Mouse (Mus musculus) E14TG2a.4 (cell line): ENCODE measurements around the gene Col6a4.

Experiments
- H3K27me3 ChIP-seq: 2 replicates; pipeline ENCODE4 v1.6.1; 2014; ENCODE audit warnings: low read length, control low read depth; ENCODE audit not compliant: insufficient read depth
- H3K36me3 ChIP-seq: 2 replicates; pipeline ENCODE4 v1.6.1; 2014; ENCODE audit warnings: low read length, control low read depth; ENCODE audit not compliant: insufficient read depth
- H3K4me1 ChIP-seq: replicated peaks from 2 replicates; pipeline ENCODE4 v1.6.1; 2014; ENCODE audit warnings: low read depth, low read length, control low read depth
- H3K4me3 ChIP-seq: replicated peaks from 2 replicates; pipeline ENCODE4 v1.5.1; 2014; ENCODE audit warnings: mild to moderate bottlenecking, low read length
- H3K9me3 ChIP-seq: 2 replicates; pipeline ENCODE4 v1.6.1; 2014; ENCODE audit warnings: low read length, control low read depth
- CTCF ChIP-seq: conservative IDR thresholded peaks from 2 replicates; pipeline ENCODE4 v1.5.1; 2014; ENCODE audit warnings: low read length
- NANOG ChIP-seq: IDR thresholded peaks from 2 replicates; pipeline ENCODE4 v1.6.1; 2014; ENCODE audit warnings: borderline replicate concordance, low read length, mixed read lengths
- POU5F1 ChIP-seq: IDR thresholded peaks from 2 replicates; pipeline ENCODE4 v1.6.1; 2014; ENCODE audit warnings: low read length, borderline replicate concordance

Gene Col6a4

GRCm38 (mm10) chr9:105970901-105971300 lies 125.7 kb downstream of the Col6a4 start:
- Histone ChIP-seq H3K36me3 (no peaks in the 10 kb centered on the region), H3K4me3 (0 out of 2 replicates have a peak overlapping the region, but pooled peaks have one; percentile 10), H3K27me3 (no peaks in the 10 kb centered on the region), H3K9me3 (peaks cover 5% of the 10 kb centered on the region), H3K4me1 (peaks cover 47% of the 10 kb centered on the region)
- TF ChIP-seq CTCF (no peak), NANOG (no peak), POU5F1 (no peak)

GRCm38 (mm10) chr9:105967976-105968375 lies 128.6 kb downstream of the Col6a4 start:
- Histone ChIP-seq H3K9me3 (peaks cover 23% of the 10 kb centered on the region), H3K4me1 (peaks cover 44% of the 10 kb centered on the region), H3K36me3 (no peaks in the 10 kb centered on the region), H3K27me3 (no peaks in the 10 kb centered on the region), H3K4me3 (no peak overlapping the region)
- TF ChIP-seq POU5F1 (no peak), CTCF (no peak), NANOG (no peak)

GRCm38 (mm10) chr9:105960533-105960932 lies 136.1 kb downstream of the Col6a4 start, which contains the start of gene Col6a5:
Gene Col6a5 (minus strand): TSS chr9:105960643.
- no peaks in the 10 kb centered on the region for H3K4me1 ChIP-seq
- no peaks in the 10 kb centered on the region for H3K36me3 ChIP-seq
- H3K27me3 ChIP-seq, result no peaks in the 10 kb centered on the region
- H3K4me3 ChIP-seq, result 0 out of 2 replicates have a peak within 1 kb of the TSS, but pooled peaks have one; percentile 7
- H3K9me3 ChIP-seq, result peaks cover 55% of the 10 kb centered on the region
- TF ChIP-seq NANOG (no peak), CTCF (no peak), POU5F1 (no peak)

GRCm38 (mm10) chr9:105959116-105959515 lies 137.5 kb downstream of the Col6a4 start:
- H3K4me1 ChIP-seq, result no peaks in the 10 kb centered on the region
- no peaks in the 10 kb centered on the region for H3K27me3 ChIP-seq
- TF ChIP-seq NANOG (no peak), POU5F1 (no peak), CTCF (no peak)
- H3K4me3 ChIP-seq, result no peak overlapping the region
- H3K9me3 ChIP-seq, result peaks cover 43% of the 10 kb centered on the region
- H3K36me3 ChIP-seq, result no peaks in the 10 kb centered on the region

- Histone ChIP-seq H3K4me1 (no peaks in the 10 kb centered on the region), H3K36me3 (no peaks in the 10 kb centered on the region), H3K4me3 (no peak overlapping the region), H3K9me3 (no peaks in the 10 kb centered on the region), H3K27me3 (no peaks in the 10 kb centered on the region)
- TF ChIP-seq CTCF, result no peak
- no peak for TF ChIP-seq POU5F1
Observed at GRCm38 (mm10) chr9:105949755-105950154, 146.8 kb downstream of the Col6a4 start.

GRCm38 (mm10) chr9:105947577-105947976 lies 149.0 kb downstream of the Col6a4 start:
- TF ChIP-seq CTCF, result no peak
- no peak for TF ChIP-seq POU5F1
- TF ChIP-seq NANOG, result no peak
- Histone ChIP-seq H3K9me3 (no peaks in the 10 kb centered on the region), H3K36me3 (no peaks in the 10 kb centered on the region), H3K4me1 (no peaks in the 10 kb centered on the region), H3K4me3 (no peak overlapping the region), H3K27me3 (no peaks in the 10 kb centered on the region)
